Mouse (Mus musculus) lung, adult 2 months (tissue): ENCODE data around the gene Pip4k2b.
A peak's percentile ranks its signal among the peaks of the same experiment; 100 is the strongest.

ENCODE experiments used
- CTCF ChIP-seq: fragments of 200-500 bp; IDR thresholded peaks from 2 replicates; pipeline ENCODE4 v1.5.1; 2011; ENCODE audit warnings: mild to moderate bottlenecking, low read length, control low read depth; ENCODE audit not compliant: insufficient read depth
- POLR2A ChIP-seq: fragments of 200-500 bp; IDR thresholded peaks from 2 replicates; pipeline ENCODE4 v1.6.1; 2011; ENCODE audit warnings: low read depth, mild to moderate bottlenecking, control low read depth, low read length, borderline replicate concordance; ENCODE audit errors: extremely low read depth

- TF ChIP-seq POLR2A = no peak
- TF ChIP-seq CTCF = 0 out of 2 replicates have a peak, but pooled peaks have one; percentile 7
These were observed 45.5 kb downstream of the Pip4k2b start for GRCm38 (mm10) chr11:97698741-97699611.
